Mouse (Mus musculus) kidney, adult 9 months (tissue): ENCODE measurements at regions not wholly inside any gene's neighbourhood (a gene's known extent, or its start where the extent isn't known, plus 50 kb on each side); places are given as distances from the start of the nearest gene placed in this dataset.

Experiments
- DNase-seq: peaks from one replicate; pipeline ENCODE4 v3.0.0; 2022

DNA sequence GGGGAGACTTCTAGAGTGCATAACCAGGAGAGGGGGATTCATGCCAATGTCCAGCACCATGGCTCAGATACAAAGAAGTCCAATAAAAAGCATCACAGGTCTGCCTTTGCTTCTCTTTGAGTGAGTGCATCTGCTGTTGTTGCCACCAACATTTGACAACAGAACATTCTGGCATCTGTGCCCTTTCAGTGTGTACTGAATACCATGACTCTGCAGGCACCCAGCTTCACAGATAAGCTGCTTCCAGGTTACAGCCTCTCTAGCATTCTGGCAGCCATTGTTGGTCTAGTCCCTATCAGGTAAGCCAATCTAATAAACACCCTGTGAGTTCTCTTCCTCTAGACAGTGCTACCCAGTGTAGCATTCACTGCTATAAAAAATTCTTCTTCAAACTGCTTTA lies 160.4 kb upstream of the AI593442 start:
- DNase-seq, result no peak

DNA sequence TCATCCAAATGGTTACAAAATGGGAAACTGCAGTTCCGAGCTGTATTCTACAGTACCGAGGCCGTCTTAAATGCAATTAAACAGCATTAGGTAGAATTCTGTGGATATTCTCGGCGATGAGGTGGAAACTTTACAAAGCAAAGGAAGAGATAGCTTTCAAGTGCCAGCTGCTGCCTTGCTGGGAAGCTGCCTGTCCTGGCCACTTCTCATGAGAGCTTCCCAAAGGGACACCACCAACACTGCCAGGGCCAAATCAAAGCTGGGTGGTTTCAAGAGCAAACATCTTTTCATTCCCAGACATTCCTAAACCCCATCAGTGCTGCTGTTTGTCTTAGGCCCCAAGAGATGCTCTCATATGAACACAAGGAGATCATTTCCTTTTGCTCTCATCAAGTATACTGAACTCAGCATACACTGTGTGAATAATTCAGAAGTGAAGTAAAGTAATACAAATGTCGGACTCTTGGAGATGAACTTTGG lies 156.6 kb upstream of the AI593442 start:
- no peak for DNase-seq

DNA sequence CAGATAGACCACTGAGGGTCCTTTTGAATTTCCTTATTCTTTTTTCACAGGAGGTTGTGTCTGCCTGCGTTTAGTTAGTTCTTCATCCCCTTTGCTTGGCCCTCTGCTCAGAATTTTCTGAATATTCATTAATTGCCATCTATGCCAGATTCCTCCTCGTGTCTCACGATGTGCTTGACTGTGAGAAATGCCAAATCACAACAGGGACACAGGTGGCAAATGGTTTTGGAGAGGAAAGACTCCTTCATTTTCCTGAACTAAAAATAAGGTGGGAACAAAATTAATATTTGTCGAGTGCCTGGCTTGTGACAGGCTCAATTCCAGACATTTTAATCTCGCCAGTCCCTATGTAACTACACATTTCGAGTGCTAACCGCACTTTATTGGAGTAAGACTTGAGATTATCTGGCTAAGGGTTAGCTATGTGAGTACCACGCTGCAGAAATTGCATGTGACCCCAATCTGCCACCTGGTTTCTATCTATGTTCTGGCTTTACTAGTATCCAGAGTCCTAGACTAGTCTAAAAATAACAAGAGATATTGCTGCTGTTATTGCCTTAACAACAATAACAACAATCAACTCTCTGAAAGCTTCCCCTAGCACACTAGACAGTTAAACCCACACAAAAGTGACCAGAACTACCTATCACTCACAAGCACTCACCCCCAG lies 156.0 kb upstream of the AI593442 start:
- DNase-seq, result no peak

DNA sequence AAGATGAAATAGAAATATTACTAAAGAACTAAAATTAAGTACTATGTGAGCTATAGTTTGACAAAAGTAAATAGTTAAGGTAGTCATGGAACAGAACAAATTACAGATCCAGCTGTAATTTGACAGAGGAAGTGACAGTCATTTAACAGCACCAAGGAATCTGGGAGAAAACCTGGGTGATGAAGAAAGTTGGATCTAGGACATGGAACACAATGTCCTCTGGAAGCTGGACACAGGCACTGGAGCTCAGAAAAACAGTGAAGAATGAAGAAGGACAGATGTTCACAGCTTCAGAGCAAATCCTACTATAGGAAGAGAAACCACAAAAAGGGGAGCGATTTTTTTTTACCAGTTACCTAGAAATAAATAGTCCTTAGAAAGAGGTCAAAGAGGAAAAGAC lies 147.2 kb upstream of the AI593442 start:
- no peak for DNase-seq

DNA sequence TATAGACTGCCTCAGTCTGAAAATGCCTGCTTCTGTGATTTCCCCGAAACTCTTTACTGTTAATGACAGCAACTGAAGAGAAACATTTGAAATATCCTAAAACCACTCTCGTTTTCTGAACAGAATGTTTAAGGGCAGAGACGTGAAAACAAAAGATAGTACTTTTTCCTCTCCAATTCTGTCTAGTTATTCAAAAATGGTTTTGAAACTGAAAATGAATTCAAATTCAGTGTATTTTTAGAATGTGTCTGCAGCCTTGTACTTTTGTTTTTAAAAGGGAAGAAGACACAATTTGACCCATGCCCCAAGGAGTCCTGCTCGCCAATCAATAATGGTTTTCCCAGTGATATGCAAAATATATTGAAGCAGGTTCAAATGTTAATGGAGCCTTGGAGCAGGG lies 136.7 kb upstream of the AI593442 start:
- no peak for DNase-seq

DNA sequence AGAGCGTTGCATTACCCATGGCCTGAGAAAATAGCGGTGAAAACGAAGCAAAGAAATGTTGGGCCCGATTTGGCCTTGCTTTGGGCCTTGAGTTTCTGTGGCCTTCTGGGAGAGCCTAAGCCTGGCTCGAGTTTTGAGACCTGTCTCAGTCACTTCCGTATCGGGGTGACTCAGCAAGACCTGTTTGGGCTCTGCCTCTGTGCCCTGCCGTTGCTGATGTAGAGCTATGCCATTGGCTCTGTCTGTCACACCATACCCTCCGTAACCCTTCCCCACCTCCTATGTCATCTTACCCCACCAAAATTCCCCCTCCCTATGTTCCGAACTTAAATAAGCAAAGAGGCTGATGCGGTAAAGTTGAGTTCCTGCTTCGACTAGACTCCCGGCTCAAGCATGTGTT lies 123.4 kb upstream of the AI593442 start:
- no peak for DNase-seq

DNA sequence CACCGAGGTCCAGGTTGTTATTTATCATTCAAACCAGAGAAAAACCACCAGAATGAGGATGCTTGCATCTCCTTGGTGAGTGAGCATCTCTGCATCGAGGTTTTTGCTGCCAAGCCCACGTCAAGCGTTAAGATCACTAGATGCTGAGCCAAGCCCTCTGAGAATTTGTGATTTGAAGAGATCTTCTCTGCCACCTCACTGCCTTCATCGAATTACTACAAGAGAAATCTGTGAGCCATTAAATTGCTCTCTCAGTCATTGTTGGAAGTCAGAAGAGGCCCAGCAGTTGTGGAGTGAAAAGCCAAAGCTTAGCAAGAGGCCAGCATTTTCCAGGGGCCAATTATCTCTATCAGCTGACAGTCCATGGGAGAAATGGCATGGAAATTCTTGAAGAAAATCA lies 122.2 kb upstream of the AI593442 start:
- no peak for DNase-seq

DNA sequence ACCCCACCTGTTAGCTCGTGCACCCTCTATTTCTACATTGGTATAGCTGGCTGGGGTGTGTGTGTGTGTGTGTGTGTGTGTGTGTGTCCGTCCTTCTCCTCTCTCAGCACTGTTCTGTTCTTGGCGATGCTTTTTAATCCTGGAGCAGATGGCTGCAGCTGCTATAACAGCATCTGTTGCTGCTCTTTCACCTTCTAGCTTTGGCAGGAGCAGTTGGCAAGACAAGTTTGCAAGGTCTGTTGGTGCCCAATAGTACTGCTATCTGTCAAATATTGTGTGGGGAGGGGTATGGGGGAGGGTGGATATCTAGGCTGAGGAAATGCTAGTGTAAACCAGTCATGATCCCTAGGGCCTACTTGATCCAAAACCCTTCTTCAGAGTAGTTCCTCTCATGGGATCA lies 120.9 kb upstream of the AI593442 start:
- DNase-seq, result no peak

DNA sequence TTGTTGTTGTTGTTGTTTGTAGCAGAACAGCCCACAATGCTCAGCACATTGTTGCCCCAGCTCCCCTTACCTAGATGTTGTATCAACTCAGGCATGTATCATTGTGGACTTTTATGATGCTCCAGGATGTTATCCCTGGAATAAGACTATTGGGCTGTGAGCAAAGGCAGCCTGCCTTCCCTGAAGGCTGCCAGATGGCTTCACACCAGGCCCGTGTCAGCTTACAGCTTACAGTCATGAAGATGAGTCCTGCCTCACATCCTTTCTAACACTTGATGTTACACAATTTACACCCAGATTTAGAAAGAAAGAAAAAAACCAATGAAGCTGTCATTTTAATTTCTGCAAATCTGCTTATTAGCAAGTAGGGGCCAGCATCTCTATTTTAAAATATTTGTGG lies 113.0 kb upstream of the AI593442 start:
- DNase-seq, result no peak

DNA sequence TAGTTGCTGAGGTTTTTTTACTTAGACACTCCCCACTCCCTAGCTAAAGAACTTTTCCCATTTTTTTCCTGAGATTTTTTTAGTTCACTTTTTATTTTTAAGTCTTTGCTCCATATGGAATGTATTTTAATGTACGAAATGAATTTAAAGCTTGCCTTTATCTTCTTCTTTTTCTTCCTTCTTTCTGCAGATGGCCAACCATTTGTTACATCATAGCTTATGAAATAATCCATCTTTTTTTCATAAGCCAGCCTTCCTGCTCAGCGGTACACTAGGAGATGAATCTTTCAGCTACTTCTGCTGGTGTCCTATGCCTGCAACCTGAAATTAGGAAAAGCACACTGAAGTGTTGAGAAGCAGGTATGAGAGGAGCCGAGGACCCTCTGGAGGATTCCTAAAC lies 102.9 kb upstream of the AI593442 start:
- DNase-seq, result no peak

DNA sequence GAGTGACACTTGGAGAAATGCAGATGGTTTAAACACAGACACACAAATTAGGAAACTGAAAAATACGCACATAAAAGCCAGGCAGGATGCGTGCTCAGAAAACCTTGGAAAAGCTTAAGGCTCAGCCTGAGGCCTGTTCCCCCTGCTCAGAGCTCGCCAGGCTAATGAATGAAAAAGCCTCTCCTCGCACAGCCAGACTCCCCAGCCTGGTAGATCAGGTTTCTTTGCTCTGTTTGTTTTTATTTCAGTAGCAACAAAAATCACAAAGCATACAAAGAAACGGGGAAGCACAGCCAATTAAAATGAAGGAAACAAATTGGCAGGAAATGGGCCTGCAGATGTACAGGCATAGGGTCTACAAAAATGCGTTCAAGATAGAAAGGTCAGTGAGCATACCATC lies 97.0 kb upstream of the AI593442 start:
- no peak for DNase-seq

DNA sequence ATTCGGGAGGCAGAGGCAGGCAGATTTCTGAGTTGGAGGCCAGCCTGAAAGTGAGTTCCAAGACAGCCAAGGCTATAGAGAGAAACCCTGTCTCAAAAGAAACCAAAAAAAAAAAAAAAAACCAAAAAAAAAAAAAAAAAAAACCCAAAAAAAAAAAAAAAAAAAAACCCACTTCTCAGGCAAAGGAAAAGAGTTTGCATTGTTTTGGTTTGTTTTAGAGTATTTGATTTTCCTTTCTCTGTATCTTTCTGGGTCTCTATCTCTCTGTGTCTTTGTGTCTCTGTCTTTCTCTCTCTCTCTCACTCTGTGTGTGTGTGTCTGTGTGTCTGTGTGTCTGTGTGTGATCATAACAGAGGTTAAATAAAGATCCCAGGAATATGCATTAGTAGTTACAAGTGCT lies 95.7 kb upstream of the AI593442 start:
- DNase-seq, result no peak

DNA sequence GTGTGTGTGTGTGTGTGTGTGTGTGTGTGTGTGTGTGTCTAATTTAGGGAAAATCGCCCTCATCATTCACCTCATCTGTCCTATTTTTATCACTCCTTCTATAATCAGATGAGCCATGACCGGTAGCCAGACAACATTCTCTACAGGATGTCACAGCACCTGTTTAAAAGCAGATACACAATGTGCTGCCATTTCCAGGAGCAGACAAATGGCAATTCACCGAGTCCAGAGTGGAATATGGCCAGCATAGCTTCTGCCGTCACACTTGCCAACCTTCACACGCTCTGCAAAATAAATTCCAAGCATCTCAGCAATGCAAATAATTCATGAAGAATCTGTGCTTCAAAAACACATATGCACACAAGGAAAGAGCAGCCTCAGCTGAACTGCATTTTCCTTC lies 88.5 kb upstream of the AI593442 start:
- DNase-seq, result no peak

DNA sequence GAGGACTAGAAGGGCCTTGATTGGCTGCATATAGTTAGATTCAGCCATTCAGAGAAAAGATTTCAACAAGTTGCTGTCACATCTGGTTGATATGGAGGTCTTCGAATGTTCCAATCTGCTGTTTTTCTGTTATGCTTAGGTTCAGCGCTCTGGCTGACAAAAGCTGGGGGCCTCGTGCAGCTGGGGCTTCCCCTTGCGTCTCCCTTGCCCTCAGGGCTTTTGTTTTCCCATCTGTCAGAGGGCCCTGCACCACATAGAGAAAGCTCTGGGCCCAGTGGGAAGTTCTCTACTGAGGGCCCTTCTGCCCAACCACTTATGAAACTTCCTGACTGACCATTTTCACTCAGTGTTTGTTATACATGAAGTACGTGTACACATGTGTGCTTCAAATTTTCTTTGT lies 86.2 kb upstream of the AI593442 start:
- DNase-seq, result no peak

DNA sequence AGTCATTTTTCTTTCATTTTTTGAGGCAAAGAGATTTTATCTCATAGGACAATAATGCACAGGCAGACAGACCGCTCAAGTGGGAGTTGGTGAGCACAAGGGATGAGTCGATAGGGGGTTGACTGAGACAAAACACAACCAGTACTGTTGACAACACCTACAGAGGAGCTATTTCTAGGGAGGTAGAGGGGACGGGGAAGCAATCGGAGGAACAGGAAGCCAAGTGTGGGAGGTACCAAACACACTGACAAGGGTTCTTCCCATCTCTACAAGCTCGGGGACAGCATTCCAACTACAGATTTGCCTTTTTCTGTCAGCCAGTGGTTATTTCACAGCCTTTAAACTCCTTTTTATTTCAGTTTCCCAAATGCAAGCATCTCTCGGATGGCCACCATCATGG lies 83.3 kb upstream of the AI593442 start:
- DNase-seq, result no peak

DNA sequence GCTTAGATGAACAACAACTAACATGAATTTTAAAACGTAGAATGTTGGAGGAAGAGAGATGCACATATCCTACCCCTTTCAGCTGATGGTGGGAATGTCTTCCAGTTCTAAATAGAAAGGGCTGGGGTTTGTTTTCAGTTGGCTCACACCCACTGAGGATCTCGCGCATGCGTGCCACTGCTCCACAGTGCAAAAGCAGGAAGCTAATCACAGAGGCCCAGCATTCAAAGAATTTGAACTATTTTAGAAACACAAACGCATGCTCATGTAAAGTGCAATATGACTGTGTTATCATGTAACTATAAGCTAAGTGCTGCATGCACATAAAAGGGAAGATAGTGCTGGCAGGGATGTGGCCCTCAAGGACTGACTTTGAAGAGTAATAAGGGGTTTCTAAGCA lies 81.7 kb upstream of the AI593442 start:
- no peak for DNase-seq

DNA sequence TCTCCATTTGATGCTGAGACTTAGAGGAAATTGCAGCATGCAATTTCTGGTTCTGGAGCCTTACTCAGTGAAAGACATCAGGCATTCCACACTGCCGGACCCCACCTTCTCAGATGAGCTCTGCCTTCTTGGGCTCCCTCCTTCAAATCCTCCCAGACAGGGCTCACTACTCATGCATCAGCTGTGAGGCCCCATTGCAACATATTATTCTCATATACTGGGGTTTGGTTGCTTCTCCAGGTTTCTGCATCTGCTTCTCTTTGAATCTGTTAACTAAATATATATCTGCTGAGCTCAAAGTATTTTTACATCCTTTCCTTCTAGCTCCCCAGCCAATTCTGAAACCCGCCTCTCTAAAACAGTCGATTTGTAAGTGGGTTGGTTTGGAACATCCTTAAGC lies 68.8 kb upstream of the AI593442 start:
- DNase-seq, result no peak

DNA sequence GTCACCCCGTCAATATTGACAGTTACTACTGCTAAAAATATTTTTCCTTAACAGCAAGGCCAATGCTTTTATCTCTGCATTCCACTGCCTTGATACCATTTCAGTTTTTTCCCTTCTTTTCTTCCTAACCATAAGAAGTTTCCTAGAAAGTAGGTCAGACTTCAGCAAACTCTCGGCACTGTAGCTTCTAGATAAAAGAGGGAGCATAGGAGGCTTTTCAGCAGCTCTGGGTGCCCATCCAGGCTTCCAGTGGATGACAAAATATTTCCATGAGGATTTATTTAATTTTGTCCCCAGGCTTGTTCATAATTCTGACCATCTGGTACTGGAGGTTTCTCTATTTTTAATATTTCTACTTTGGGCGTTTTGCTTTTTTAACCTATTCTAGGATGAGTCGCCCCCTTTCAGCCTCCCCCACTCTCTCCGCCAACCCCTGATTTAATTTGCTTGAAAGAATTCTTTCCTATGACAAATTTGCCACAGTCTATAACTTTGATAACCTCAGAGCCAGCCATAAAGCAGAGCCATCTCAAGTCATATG lies 59.0 kb upstream of the AI593442 start:
- DNase-seq, result no peak
